Mouse (Mus musculus): ENCODE results near the gene Ptgds. TPM values are rescaled to one million over a fixed set of nuclear protein-coding genes. Genes with fewer than 3 reads are reported as not detected.

Ptgds gene
- polyA plus RNA-seq, 1 experiment from 2014 or later = 647 TPM

GRCm38 (mm10) chr2:25430395-25431233 lies 39.2 kb downstream of the Ptgds start:
- H3K4me3 ChIP-seq = peak overlapping the region; percentile 10; the same call in 1 of the 2 replicates
- peak overlapping the region; percentile 77 for H3K4me2 ChIP-seq
- no peaks in the 10 kb centered on the region for H3K27me3 ChIP-seq
- H3K27ac ChIP-seq (replicated peaks) = no peak overlapping the region
- no peak for ATAC-seq (ENCODE audit: low FRiP score, low read depth)
- WGBS = 41% methylated on average over 17 of the region's 17 CpGs
- H3K9ac ChIP-seq = no peak overlapping the region
- H3K36me3 ChIP-seq = peaks cover 11% of the 10 kb centered on the region
- H3K4me1 ChIP-seq (replicated peaks) = peaks cover 38% of the 10 kb centered on the region
- H3K9me3 ChIP-seq = no peaks in the 10 kb centered on the region

GRCm38 (mm10) chr2:25429435-25430180 lies 40.2 kb downstream of the Ptgds start:
- Histone ChIP-seq H3K36me3 (peaks cover 4% of the 10 kb centered on the region; the same call in 1 of the 2 replicates), H3K4me2 (peak overlapping the region; percentile 77), H3K27me3 (0 out of 2 replicates have a peak, but pooled peaks cover 2% of the 10 kb centered on the region), H3K9me3 (no peaks in the 10 kb centered on the region), H3K4me1 (replicated peaks) (peaks cover 38% of the 10 kb centered on the region), H3K4me3 (peak overlapping the region; percentile 72), H3K9ac (peak overlapping the region; percentile 88), H3K27ac (replicated peaks) (peak overlapping the region; percentile 91; the same call in 1 of the 2 replicates)
- no peak for ATAC-seq (ENCODE audit: low FRiP score, low read depth)
- 62% methylated on average over 5 of the region's 5 CpGs for WGBS

- peaks cover 5% of the 10 kb centered on the region; the same call in 1 of the 2 replicates for H3K27me3 ChIP-seq
- H3K4me1 ChIP-seq (replicated peaks) = peaks cover 38% of the 10 kb centered on the region
- peak; percentile 84 for ATAC-seq (ENCODE audit: low FRiP score, low read depth)
- H3K4me2 ChIP-seq = peak within 1 kb of the TSS; percentile 77
- H3K9me3 ChIP-seq = no peaks in the 10 kb centered on the region
- H3K27ac ChIP-seq (replicated peaks) = peak within 1 kb of the TSS; percentile 91
- under 1% methylated on average over 65 of the region's 89 CpGs for WGBS
- H3K36me3 ChIP-seq = no peaks in the 10 kb centered on the region; the same call in 1 of the 2 replicates
- peak within 1 kb of the TSS; percentile 72 for H3K4me3 ChIP-seq
- peak within 1 kb of the TSS; percentile 88 for H3K9ac ChIP-seq
Observed at GRCm38 (mm10) chr2:25428442-25429236, 41.2 kb downstream of the Ptgds start, which contains the start of gene Abca2. TSS of gene Abca2 (plus strand) at chr2:25428703.

GRCm38 (mm10) chr2:25427256-25427655 lies 42.6 kb downstream of the Ptgds start:
- 87% methylated on average over 5 of the region's 5 CpGs for WGBS

GRCm38 (mm10) chr2:25426721-25427191 lies 43.1 kb downstream of the Ptgds start:
- H3K9me3 ChIP-seq = no peaks in the 10 kb centered on the region
- 32% methylated on average over 5 of the region's 5 CpGs for WGBS
- H3K27ac ChIP-seq (replicated peaks) = no peak overlapping the region
- no peak overlapping the region for H3K9ac ChIP-seq
- peaks cover 8% of the 10 kb centered on the region; the same call in 1 of the 2 replicates for H3K27me3 ChIP-seq
- ATAC-seq (ENCODE audit: low FRiP score, low read depth) = no peak
- no peak overlapping the region for H3K4me2 ChIP-seq
- no peak overlapping the region for H3K4me3 ChIP-seq
- peaks cover 32% of the 10 kb centered on the region for H3K4me1 ChIP-seq (replicated peaks)
- no peaks in the 10 kb centered on the region for H3K36me3 ChIP-seq

More at GRCm38 (mm10) chr2:25427256-25427655, 42.6 kb downstream of the Ptgds start:
- H3K27me3 ChIP-seq = peaks cover 8% of the 10 kb centered on the region; the same call in 1 of the 2 replicates
- peaks cover 37% of the 10 kb centered on the region for H3K4me1 ChIP-seq (replicated peaks)
- no peaks in the 10 kb centered on the region for H3K36me3 ChIP-seq
- no peak overlapping the region for H3K27ac ChIP-seq (replicated peaks)
- no peak overlapping the region for H3K4me3 ChIP-seq
- no peak overlapping the region for H3K4me2 ChIP-seq
- no peaks in the 10 kb centered on the region for H3K9me3 ChIP-seq
- H3K9ac ChIP-seq = no peak overlapping the region
- no peak for ATAC-seq (ENCODE audit: low FRiP score, low read depth)

- 46% methylated on average over 27 of the region's 27 CpGs for WGBS
- Histone ChIP-seq H3K36me3 (no peaks in the 10 kb centered on the region), H3K9ac (no peak overlapping the region), H3K9me3 (no peaks in the 10 kb centered on the region), H3K4me2 (no peak overlapping the region), H3K4me3 (no peak overlapping the region), H3K4me1 (replicated peaks) (peaks cover 20% of the 10 kb centered on the region), H3K27me3 (peaks cover 8% of the 10 kb centered on the region; the same call in 1 of the 2 replicates), H3K27ac (replicated peaks) (no peak overlapping the region)
- no peak for ATAC-seq (ENCODE audit: low FRiP score, low read depth)
Observed at GRCm38 (mm10) chr2:25425481-25425880, 44.4 kb downstream of the Ptgds start.

- Histone ChIP-seq H3K4me3 (no peak overlapping the region), H3K27me3 (peaks cover 8% of the 10 kb centered on the region; the same call in 1 of the 2 replicates), H3K27ac (replicated peaks) (no peak overlapping the region), H3K4me2 (no peak overlapping the region), H3K9me3 (no peaks in the 10 kb centered on the region), H3K4me1 (replicated peaks) (peaks cover 3% of the 10 kb centered on the region), H3K36me3 (no peaks in the 10 kb centered on the region), H3K9ac (no peak overlapping the region)
- WGBS = 64% methylated on average over 1 of the region's 1 CpGs
- no peak for ATAC-seq (ENCODE audit: low FRiP score, low read depth)
Observed at GRCm38 (mm10) chr2:25423626-25424025, 46.2 kb downstream of the Ptgds start.

- H3K27ac ChIP-seq (replicated peaks) = no peak within 1 kb of the TSS
- WGBS = 67% methylated on average over 17 of the region's 17 CpGs
- no peak for ATAC-seq (ENCODE audit: low FRiP score, low read depth)
- H3K4me1 ChIP-seq (replicated peaks) = no peaks in the 10 kb centered on the region
- H3K27me3 ChIP-seq = peaks cover 8% of the 10 kb centered on the region; the same call in 1 of the 2 replicates
- H3K4me2 ChIP-seq = no peak within 1 kb of the TSS
- H3K9me3 ChIP-seq = no peaks in the 10 kb centered on the region
- H3K9ac ChIP-seq = no peak within 1 kb of the TSS
- no peak within 1 kb of the TSS for H3K4me3 ChIP-seq
- H3K36me3 ChIP-seq = no peaks in the 10 kb centered on the region
Observed at GRCm38 (mm10) chr2:25422587-25423410, 47.0 kb downstream of the Ptgds start, which contains the start of gene Fut7. TSS of gene Fut7 (plus strand) at chr2:25423267.

- no peaks in the 10 kb centered on the region for H3K36me3 ChIP-seq
- no peak overlapping the region for H3K27ac ChIP-seq (replicated peaks)
- H3K27me3 ChIP-seq = peaks cover 8% of the 10 kb centered on the region; the same call in 1 of the 2 replicates
- WGBS = 19% methylated on average over 3 of the region's 3 CpGs
- H3K4me2 ChIP-seq = no peak overlapping the region
- no peaks in the 10 kb centered on the region for H3K9me3 ChIP-seq
- ATAC-seq (ENCODE audit: low FRiP score, low read depth) = peak; percentile 47; the same call in 1 of the 2 replicates
- H3K4me1 ChIP-seq (replicated peaks) = no peaks in the 10 kb centered on the region
- H3K4me3 ChIP-seq = no peak overlapping the region
- no peak overlapping the region for H3K9ac ChIP-seq
Observed at GRCm38 (mm10) chr2:25421896-25422295, 48.0 kb downstream of the Ptgds start.

- 17% methylated on average over 3 of the region's 3 CpGs for WGBS
- Histone ChIP-seq H3K9me3 (no peaks in the 10 kb centered on the region), H3K9ac (no peak overlapping the region)
Observed at GRCm38 (mm10) chr2:25417426-25417825, 52.4 kb downstream of the Ptgds start.

More at GRCm38 (mm10) chr2:25417426-25417825, 52.4 kb downstream of the Ptgds start:
- Histone ChIP-seq H3K36me3 (peaks cover 11% of the 10 kb centered on the region; the same call in 1 of the 2 replicates), H3K4me1 (replicated peaks) (no peaks in the 10 kb centered on the region), H3K4me3 (no peak overlapping the region), H3K27ac (replicated peaks) (no peak overlapping the region), H3K27me3 (no peaks in the 10 kb centered on the region), H3K4me2 (no peak overlapping the region)
- ATAC-seq (ENCODE audit: low FRiP score, low read depth) = no peak
